Comparison of ENCODE assay signal across 8 mouse cellular contexts in the genomic region with DNA sequence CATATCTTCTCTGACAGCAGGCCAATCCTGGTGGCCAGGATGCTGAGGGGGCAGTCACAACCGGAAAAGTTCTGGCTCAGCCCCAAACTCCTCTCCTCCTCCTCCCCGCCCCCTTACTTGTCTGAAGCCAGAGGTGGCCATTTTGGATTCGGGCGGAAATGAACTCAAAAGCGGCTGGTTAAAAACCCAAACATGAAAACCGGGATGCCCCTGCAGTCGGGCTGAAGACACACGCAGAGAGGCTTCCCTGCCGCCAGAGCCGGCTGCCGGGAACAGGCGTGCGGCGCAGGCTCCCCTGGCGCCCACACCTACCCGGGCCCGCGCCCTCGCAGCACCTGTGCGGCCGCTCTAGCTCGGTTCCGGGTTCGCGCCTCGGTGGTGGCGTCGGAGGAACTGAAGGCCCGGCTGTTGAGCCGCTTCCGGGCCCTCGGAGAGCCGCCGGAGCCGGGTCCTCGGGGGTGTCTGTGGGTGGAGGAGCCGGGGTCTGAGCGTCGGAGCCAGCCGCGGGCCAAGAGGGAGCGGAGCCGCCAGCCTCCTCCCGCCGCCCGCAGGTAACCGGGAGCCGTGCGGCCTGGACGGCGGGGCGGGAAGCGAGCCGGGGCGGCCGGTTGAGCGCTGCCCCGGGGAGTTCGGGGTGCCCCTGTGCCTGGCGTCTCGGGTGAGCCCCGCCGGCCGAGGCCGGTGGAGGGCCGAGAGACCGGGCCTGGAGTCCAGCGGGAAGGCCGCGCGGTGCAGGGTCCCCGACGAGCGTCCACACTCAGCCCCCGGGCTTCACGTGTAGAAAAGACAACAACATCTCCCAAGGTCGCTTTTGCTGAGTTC. TPM values are rescaled to one million over a fixed set of nuclear protein-coding genes. Genes with fewer than 3 reads are reported as not detected.
DNase-seq lines count a peak whose midpoint lies in the region; ATAC-seq and TF ChIP-seq lines count a peak whose summit lies in the region.

No protein-coding gene starts in this region.

- H3K4me3 ChIP-seq in bone marrow, adult 2 months (replicated peaks; ENCODE audit: control insufficient read depth, low read depth, low read length) = peak overlapping the region; percentile 100
- peak overlapping the region; percentile 87 for H3K4me3 ChIP-seq in embryonic facial prominence, embryonic 15.5 days (replicated peaks)
- peak overlapping the region; percentile 85 for H3K4me3 ChIP-seq in limb, embryonic 14.5 days (replicated peaks; ENCODE audit: low read length)
- H3K4me3 ChIP-seq in midbrain, postnatal 0 days (ENCODE audit: low read depth, low read length) = peak overlapping the region; percentile 95

- peak; percentile 91 for DNase-seq in 416B (ENCODE audit: low read depth)
- DNase-seq in heart, adult 8-10 months (ENCODE audit: low spot score) = peak; percentile 84
- peak; percentile 93 for DNase-seq in kidney, adult 9 months
- DNase-seq in limb, embryonic 14.5 days (ENCODE audit: low spot score) = peak; percentile 96
- DNase-seq in midbrain, postnatal 0 days (ENCODE audit: low spot score) = peak; percentile 95
- DNase-seq in spleen, postnatal 14 days (ENCODE audit: low spot score in 2 of 2) = peak; percentile 70 to 79

- H3K9me3 ChIP-seq in embryonic facial prominence, embryonic 15.5 days (replicated peaks) = no peaks in the 10 kb centered on the region
- no peaks in the 10 kb centered on the region for H3K9me3 ChIP-seq in limb, embryonic 14.5 days (ENCODE audit: control insufficient read depth, low read length)
- H3K9me3 ChIP-seq in midbrain, postnatal 0 days (ENCODE audit: low read length) = no peaks in the 10 kb centered on the region

- peaks cover 14% of the 10 kb centered on the region for H3K36me3 ChIP-seq in embryonic facial prominence, embryonic 15.5 days
- peaks cover 15% of the 10 kb centered on the region; the same call in 1 of the 2 replicates for H3K36me3 ChIP-seq in limb, embryonic 14.5 days (ENCODE audit: control insufficient read depth, insufficient read depth, low read length)
- H3K36me3 ChIP-seq in midbrain, postnatal 0 days (ENCODE audit: insufficient read depth, low read length) = peaks cover 8% of the 10 kb centered on the region

- no peaks in the 10 kb centered on the region; the same call in 1 of the 2 replicates for H3K4me1 ChIP-seq in bone marrow, adult 2 months (ENCODE audit: control insufficient read depth, insufficient read depth, low read length)
- peaks cover 22% of the 10 kb centered on the region for H3K4me1 ChIP-seq in embryonic facial prominence, embryonic 15.5 days
- H3K4me1 ChIP-seq in limb, embryonic 14.5 days (ENCODE audit: control insufficient read depth, insufficient read depth, low read length) = 0 out of 2 replicates have a peak, but pooled peaks cover 8% of the 10 kb centered on the region
- H3K4me1 ChIP-seq in midbrain, postnatal 0 days (ENCODE audit: insufficient read depth, low read length) = peaks cover 7% of the 10 kb centered on the region; the same call in 1 of the 2 replicates

- under 1% methylated on average over 77 of the region's 77 CpGs for WGBS in bone marrow, adult 2 months
- under 1% methylated on average over 69 of the region's 77 CpGs for WGBS in embryonic facial prominence, embryonic 15.5 days
- WGBS in limb, embryonic 14.5 days = under 1% methylated on average over 64 of the region's 77 CpGs
- under 1% methylated on average over 69 of the region's 77 CpGs for WGBS in midbrain, postnatal 0 days

- H3K4me2 ChIP-seq in embryonic facial prominence, embryonic 15.5 days (replicated peaks) = peak overlapping the region; percentile 75
- H3K4me2 ChIP-seq in limb, embryonic 14.5 days (replicated peaks; ENCODE audit: low read depth, low read length, severe bottlenecking) = peak overlapping the region; percentile 84
- peak overlapping the region; percentile 58 for H3K4me2 ChIP-seq in midbrain, postnatal 0 days (ENCODE audit: low read depth, low read length, poor library complexity, severe bottlenecking)

- ATAC-seq in embryonic facial prominence, embryonic 15.5 days (ENCODE audit: insufficient number of reproducible peaks, low FRiP score, low TSS enrichment, low read depth) = peak; percentile 92
- peak; percentile 92 for ATAC-seq in limb, embryonic 14.5 days (ENCODE audit: low FRiP score, low read depth)
- ATAC-seq in midbrain, postnatal 0 days (ENCODE audit: low FRiP score) = peak; percentile 94

- H3K27me3 ChIP-seq in embryonic facial prominence, embryonic 15.5 days = no peaks in the 10 kb centered on the region
- no peaks in the 10 kb centered on the region for H3K27me3 ChIP-seq in limb, embryonic 14.5 days (ENCODE audit: control insufficient read depth, insufficient read depth, low read length)
- no peaks in the 10 kb centered on the region for H3K27me3 ChIP-seq in midbrain, postnatal 0 days (ENCODE audit: insufficient read depth, low read length)

- H3K9ac ChIP-seq in embryonic facial prominence, embryonic 15.5 days = peak overlapping the region; percentile 86
- peak overlapping the region; percentile 94 for H3K9ac ChIP-seq in limb, embryonic 14.5 days (ENCODE audit: low read depth, low read length, severe bottlenecking)
- H3K9ac ChIP-seq in midbrain, postnatal 0 days (replicated peaks; ENCODE audit: low read length, poor library complexity, severe bottlenecking) = peak overlapping the region; percentile 90

- TF ChIP-seq CTCF in bone marrow, adult 2 months (IDR thresholded peaks at IDR 0.05; ENCODE audit: control insufficient read depth, insufficient read depth, low read length) = no peak
- no peak; the same call in 1 of the 2 replicates for TF ChIP-seq CTCF in midbrain, postnatal 0 days (IDR thresholded peaks at IDR 0.05)

- peak overlapping the region; percentile 84 for H3K27ac ChIP-seq in bone marrow, adult 2 months (ENCODE audit: control insufficient read depth, insufficient read depth, low read depth, low read length, poor library complexity)
- H3K27ac ChIP-seq in embryonic facial prominence, embryonic 15.5 days (replicated peaks) = peak overlapping the region; percentile 87
- peak overlapping the region; percentile 63 for H3K27ac ChIP-seq in limb, embryonic 14.5 days (replicated peaks; ENCODE audit: low read depth, low read length)
- H3K27ac ChIP-seq in midbrain, postnatal 0 days (ENCODE audit: low read depth, low read length) = peak overlapping the region; percentile 83

- peak; percentile 38; the same call in 1 of the 2 replicates for TF ChIP-seq POLR2A in bone marrow, adult 2 months (IDR thresholded peaks at IDR 0.05; ENCODE audit: borderline replicate concordance, control insufficient read depth, low read depth, low read length)
- TF ChIP-seq POLR2A in limb, embryonic 14.5 days (IDR thresholded peaks at IDR 0.05; ENCODE audit: borderline replicate concordance, extremely low read depth, insufficient read depth, insufficient read length) = no peak

RNA-seq across cellular contexts. Expression of gene Scyl3, which starts 0.9 kb away (rescaled TPM):
- 6.9 and 8.0 TPM in 2 replicates for polyA plus RNA-seq in bone marrow, adult 2 months (2011; ENCODE audit: insufficient read depth, insufficient read length, low replicate concordance, missing spikeins)
- 18.1 and 18.3 TPM in 2 replicates for polyA plus RNA-seq in embryonic facial prominence, embryonic 15.5 days (2015; fragmentation: Nextera tagmentation; extraction: Ambion mirVana)
- total RNA-seq in heart, adult 8-10 months (2022) = 1 to 10 TPM; 4.5 to 5.8 (median 5.4) TPM
- polyA plus RNA-seq in limb, embryonic 14.5 days (2012; rRNA removed) = 15.3 and 16.6 TPM in 2 replicates
- polyA plus RNA-seq in limb, embryonic 14.5 days (2014; fragmentation: Nextera tagmentation; extraction: Ambion mirVana) = 20.8 and 22.5 TPM in 2 replicates
- total RNA-seq in midbrain, postnatal 0 days (2014; rRNA removed) = 15.7 and 16.6 TPM in 2 replicates
- polyA plus RNA-seq in midbrain, postnatal 0 days (2015; fragmentation: Nextera tagmentation; extraction: Ambion mirVana) = 11.9 and 12.3 TPM in 2 replicates

Comparison
In these comparisons a context has a peak if more than half of its experiments do, and no peak if none do; other contexts are left out.
1. Peak in every context shown above with its lines: DNase-seq, ATAC-seq, H3K4me3 ChIP-seq and H3K27ac ChIP-seq.